Mouse (Mus musculus) cerebral cortex, adult 2 months (tissue): ENCODE data around the gene Dach2.

Source experiments
- WGBS: fragments of 180-500 bp; shearing (Covaris S2); methylation state at CpG from one replicate; pipeline ENCODE4 v1.1.7; 2018; 5-methylcytosine and 5-hydroxymethylcytosine counted together

Dach2 gene

DNA sequence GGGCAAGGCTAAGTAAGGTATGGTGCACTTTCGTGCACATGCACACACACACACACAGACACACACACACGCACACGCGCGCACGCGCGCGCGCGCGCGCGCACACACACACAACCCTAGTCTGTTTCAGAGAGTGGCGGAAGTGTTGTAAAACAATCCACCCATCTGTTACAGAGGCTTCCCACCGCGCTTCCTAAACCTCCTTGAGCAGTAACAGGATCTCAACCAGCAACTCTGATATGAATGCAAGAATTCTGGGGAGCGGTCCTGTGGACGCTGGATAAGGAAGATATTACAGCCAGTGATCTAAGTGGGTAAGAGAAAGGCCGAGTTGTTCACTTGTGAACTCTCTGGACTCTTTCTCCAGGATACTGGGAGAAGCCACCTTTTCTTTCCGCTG, at the start of gene Dach2:
Gene Dach2 (plus strand): TSS at position 107 of the 400 bp plus-strand sequence.
- WGBS: 16% methylated on average over 21 of the region's 21 CpGs

DNA sequence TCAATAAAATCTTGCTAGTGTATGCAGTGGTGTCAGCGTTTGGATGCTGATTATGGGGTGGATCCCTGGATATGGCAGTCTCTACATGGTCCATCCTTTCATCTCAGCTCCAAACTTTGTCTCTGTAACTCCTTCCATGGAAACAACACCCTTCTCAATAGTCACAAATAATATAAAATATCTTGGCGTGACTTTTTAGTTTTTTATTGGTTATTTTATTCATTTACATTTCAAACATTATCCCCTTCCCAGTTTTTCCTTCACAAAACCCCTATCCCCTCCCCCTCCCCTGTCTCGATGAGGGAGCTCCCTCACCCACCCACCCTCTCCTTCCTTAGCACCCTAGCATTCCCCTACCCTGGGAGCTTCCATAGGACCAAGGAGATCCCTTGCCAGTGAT, 44.9 kb upstream of the Dach2 start:
- 83% methylated on average over 2 of the region's 3 CpGs for WGBS

DNA sequence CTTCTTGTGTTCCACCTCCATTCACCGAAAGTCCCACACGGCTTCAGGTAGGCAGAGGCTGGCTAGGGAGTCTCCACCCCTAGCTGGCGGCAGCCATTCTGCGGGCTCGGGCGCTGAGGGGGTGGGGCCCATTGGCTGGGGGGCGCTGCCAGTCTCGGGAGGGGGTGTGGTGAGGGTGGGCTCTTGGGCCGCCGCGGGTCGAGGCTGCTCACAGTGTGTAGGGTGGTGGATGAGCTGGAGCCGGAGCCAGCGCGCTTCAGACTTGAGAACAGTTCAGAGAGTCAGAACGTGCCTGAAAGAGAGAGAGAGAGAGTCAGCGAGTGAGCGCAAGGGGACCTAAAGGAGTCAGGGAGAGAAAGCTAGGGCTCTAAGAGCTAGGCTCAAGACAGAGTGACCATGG, 721 bp downstream of the Dach2 start:
- 11% methylated on average over 18 of the region's 18 CpGs for WGBS

DNA sequence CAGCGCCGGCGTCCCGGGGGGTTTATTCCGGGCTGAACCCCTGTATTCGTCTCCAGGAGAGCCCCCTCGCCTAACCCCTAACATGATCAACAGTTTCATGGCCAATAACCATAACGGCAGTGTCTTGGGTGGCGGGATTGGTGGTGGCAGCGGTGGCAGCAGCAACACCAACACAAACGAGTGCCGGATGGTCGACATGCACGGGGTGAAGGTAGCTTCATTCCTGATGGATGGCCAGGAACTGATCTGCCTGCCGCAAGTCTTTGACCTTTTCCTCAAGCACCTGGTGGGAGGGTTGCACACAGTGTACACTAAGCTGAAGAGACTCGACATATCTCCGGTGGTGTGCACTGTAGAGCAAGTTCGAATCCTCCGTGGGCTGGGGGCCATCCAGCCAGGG, 1.2 kb downstream of the Dach2 start:
- 9% methylated on average over 19 of the region's 19 CpGs for WGBS

DNA sequence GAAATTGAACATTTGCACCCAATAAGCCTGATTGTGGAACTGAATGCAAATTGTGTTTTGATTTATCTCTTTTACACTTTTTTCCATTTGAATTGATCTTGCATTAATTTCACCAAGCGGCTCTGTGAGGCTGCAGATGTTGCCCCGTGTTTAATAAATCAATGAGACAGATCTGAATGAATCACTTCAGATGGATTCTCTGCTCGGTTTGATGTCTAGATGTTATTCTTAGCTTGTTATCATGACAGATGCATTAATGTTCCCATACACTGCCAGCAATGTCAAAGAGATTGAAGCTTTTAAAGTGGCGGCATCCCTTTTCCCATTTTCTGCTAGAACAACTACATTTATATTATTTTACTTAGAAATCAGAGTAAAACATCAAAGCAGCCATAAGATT, 7.0 kb downstream of the Dach2 start:
- 47% methylated on average over 4 of the region's 4 CpGs for WGBS

DNA sequence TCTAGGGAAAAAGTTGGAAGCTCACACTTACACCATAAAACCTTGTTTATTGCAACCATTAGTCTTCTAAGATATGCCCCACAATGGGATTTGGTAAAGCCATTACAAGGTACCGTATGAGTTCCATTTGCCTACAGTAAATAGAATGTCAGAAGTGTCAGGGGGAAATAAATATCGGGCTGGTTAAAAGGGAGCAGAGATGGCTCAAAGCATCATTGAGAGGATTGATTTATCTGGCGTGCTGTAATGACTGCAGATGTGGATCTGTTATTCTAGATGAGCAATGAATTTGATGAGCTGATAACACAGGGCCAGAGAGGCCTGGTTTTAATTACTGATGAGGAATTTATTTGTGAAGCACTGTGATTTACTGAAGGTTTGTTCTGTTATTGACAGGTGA, 40.8 kb downstream of the Dach2 start:
- 90% methylated on average over 3 of the region's 3 CpGs for WGBS

DNA sequence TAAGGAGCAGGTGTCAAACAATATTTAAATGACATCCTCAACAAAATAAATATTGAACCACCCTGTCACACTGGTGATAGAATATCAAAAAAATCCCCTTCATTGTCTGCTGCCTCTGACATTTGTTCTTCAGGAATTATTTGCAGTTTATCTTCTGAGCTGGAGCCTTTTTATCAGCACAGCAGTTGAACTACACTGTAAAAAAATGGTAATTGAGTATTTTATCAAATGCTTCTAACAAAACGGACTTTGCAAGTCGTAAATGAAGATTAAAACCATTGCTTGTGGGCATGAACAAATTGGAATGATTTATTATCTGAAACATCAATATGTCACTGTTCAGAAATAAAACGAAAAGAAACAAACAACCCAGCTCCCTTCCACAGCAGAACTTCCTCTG, 97.1 kb downstream of the Dach2 start:
- WGBS: 60% methylated on average over 3 of the region's 3 CpGs

DNA sequence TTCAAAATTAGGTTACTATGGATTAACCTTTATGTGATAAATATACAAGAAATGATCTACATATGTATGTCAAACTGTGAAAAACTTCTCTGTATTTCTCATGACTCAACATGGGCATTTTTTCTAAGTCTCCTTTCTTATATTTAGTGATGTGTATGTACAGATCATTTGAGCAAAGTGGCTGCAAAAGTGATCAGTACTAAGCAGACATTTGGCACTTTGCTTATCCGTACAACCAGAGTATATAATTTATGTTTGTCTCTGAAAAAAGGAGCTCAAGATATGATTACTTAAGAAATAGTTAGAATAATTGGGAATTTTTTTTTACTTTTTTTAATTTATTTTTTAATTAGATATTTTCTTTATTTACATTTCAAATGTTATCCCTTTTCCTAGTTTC, 111.4 kb downstream of the Dach2 start:
- WGBS: 95% methylated on average over 1 of the region's 1 CpGs

DNA sequence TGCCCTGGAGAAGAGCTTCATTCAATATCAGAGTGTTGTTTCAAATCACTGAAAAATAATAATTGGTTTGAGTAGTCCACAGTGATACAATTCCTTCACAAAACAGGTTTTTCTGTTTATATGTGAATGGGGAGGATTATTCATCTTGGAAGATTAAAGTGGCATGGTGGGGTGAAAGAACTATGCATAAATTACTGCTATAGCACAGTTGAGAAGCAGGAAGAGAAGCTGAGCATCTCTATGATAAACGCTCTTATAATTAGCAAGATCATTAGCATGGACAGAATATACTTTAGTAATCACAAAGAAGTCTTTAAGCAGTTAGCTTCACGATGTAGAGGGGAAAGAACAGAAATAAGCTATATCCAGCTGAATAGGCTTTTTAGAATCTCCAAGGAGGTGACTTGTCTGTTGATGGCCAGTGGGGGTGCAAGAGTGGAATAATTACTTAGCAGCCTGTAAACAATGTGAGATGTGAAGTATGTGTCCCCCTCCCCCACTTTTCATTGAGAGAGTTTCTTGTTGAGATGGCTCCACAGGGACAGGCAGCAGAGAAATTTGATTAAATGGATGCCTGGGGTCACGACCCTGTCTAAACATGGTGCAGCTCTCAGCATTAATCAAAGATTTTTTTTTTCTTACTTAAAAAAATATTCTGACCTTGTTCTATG, 124.3 kb downstream of the Dach2 start:
- 34% methylated on average over 3 of the region's 3 CpGs for WGBS

DNA sequence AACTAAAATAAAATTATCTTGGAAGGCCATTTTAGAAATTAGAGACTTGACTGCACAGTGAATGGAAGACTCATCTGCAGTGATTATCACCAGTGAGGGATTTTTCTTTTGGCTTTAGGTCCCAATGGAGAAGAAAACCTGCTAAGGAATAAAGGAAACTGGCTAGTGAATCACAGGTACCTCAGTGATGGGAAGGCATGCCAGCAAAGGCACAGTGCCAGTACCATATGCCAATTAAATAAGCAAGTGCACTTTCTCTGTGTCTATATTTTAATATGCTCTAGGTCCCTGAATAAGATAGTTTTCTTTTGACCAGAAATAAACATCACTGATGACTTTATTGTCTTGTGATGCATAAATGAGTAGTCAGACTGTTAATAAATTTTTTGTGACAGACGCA, 184.8 kb downstream of the Dach2 start:
- WGBS: 68% methylated on average over 1 of the region's 1 CpGs

DNA sequence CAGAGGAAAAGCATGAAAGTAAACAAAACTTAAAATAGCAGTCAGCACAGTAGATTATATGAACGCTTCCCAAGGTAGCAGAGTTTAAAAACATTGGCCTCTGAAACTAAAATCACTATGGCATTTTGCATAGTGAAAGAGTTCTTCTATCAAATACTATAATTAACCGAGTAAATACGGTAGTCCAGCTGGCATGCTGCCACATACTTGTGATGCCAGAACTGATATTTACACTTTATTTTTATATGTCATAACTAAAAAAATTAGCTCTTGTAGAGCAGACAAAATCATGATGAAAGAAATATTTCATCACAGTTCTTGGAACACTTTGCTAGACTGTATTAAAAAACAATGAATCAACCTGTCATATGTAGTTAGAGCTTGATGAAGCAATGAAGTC, 247.8 kb downstream of the Dach2 start:
- WGBS: 52% methylated on average over 3 of the region's 3 CpGs

DNA sequence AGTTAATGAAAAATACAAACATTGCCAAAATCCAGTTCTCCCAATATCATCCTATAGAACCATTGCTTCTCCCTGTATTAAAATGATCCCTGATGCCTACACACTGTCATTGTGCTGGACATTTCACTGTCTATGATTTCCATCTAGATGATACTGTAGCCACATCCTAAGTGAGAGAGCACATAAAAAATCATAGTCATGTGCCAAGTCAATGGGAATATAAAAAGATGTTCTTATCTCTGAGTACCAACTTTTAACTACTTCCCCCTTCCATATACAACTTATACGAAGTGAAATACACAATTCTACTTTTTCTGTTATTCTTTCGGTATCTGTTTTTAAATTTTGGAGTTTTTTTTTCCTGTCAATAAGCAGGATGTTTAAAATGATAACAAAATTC, 266.6 kb downstream of the Dach2 start:
- WGBS: 79% methylated on average over 2 of the region's 2 CpGs

DNA sequence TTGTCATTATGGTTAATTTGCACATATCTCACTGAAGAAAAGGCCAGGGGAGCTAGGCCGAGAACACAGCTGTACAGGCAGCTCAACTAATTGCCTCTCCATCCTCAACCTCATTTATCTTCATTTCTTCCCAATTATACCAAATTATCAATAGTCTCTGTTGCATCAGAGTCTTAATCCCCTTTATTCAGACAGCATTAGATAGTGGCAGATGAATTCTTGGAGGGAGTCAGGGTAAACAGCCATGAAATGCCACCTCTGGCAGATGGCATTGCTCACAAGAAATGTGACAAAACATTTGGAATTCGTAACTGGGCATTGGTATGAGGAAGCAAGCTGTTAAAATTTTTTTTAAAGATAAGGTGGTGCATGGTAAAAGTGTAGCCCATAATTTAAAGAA, 389.9 kb downstream of the Dach2 start:
- WGBS: 69% methylated on average over 2 of the region's 2 CpGs

DNA sequence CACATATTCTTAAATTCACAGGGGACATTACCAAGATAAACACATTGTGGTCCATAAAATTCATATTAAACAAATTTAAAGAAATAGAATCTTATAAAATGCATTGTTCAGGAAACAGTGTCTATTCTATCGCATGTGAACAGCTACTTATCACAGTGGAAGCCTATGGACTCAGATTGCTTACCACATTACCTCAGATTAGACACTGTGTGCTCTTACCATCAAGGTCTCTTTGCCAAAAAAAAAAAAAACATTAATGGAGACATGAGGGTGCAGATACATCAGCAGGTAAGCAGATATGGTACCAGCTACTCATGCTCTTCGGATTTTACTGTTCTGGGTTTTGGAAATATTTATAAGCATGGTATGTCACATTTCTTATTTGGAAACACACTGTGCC, 415.1 kb downstream of the Dach2 start:
- WGBS: 87% methylated on average over 2 of the region's 2 CpGs

DNA sequence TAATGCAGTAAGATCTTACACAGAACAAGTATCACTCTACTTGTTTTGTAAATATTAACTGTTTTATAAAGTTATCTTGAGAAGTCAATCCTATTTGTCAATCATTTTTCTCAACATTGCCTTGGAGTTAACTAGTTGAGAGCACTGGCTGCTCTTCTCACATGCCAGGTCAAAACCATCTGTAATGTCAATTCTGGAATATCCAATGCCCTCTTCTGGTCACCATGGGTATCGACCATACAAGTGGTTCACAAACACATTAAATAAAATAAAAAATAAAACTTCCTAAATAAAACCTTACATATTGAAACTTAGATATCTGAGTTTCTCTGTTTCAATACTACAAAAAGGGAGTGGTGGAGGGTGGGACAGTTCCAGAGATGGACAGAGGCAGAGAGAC, 495.0 kb downstream of the Dach2 start:
- WGBS: 12% methylated on average over 1 of the region's 1 CpGs

DNA sequence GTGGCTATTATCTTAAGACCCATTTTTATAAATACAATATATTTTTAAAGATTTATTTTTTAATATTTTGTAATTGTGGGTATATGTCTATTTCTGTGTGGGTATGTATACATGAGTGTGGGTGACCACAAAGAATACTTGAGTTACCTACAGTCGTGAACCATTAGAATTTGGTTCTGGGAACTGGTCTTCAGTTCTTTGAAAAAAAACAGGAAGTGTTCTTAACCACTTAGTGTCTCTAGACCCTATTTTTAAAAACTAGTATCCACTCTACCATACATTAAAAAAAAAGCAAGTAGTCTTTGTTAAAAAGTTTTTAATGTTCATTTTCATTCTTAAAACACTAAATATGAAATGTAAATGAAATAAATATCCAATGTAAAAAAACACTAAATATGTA, 529.5 kb downstream of the Dach2 start:
- 61% methylated on average over 1 of the region's 1 CpGs for WGBS

DNA sequence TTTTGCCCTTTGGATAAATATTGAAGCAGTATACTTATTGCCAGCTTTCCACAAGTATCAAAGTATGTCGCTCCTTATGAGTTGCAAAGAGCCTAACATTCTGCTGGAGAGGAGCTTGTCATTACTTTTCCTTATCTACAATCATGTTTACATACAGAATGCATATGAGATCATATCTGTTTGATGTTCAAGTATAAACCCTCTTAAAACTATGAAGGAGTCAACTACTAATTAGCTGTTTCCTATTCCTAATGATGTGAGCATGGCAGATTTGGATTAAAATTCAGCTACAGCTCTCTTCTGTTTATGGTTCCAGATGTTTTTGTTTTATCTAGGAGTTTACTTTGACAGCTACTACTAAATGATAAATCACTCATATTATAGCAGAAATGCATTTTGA, 535.8 kb downstream of the Dach2 start:
- 100% methylated on average over 1 of the region's 1 CpGs for WGBS

DNA sequence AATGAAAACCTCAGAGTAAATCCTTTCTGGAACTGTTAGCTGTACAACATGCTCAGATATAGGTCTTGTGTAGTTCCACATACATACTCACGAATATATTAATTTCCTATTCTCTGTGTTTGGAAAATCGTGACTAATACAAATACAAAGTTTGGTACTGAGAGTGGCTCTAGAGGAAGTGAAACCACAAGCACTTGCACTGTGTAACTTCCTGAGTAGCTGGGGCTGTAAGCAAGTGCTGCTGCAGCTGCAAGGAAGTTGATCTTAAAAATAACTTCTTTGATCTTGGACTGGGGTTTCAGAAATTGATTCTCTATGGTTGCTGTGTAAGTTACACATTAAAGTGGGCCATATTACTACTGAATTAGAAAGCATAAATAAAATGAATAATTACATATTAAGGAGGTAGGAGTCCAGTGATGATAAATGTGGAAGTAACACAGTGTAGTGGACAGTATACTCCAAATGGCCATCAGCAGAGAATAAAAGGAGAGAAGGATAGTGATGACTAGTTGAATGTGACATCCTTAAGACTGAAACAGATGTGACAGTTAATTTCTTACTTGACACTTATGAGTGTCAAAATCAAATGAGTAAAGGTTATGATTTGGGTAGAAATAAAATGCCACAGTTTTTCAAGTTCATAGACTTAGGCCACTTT, 570.7 kb downstream of the Dach2 start:
- WGBS: 77% methylated on average over 2 of the region's 2 CpGs
